Mouse (Mus musculus): ENCODE results near the gene Anxa11.

GRCm38 (mm10) chr14:25857940-25858339, 16.0 kb downstream of the Anxa11 start:
- TF ChIP-seq POLR2A (IDR thresholded peaks at IDR 0.05; ENCODE audit: control insufficient read depth, low read depth, low read length) (no peak), CTCF (IDR thresholded peaks at IDR 0.05; ENCODE audit: control insufficient read depth, insufficient read depth, insufficient replicate concordance, low read depth, low read length) (no peak)

Measured in testis, adult 2 months (tissue).